Mouse (Mus musculus) embryonic facial prominence, embryonic 15.5 days (tissue): ENCODE data around the gene Serpina3a. TPM values are rescaled to one million over a fixed set of nuclear protein-coding genes. Genes with fewer than 3 reads are reported as not detected.
"Not testable (repeated sequence)": the region's sequence is repeated elsewhere in the genome, so short reads cannot be mapped to it uniquely, and the experiment has no call there.

ENCODE experiments used
- ATAC-seq: fragments of 200-750 bp; cut with Nextera tagmentation; 2 replicates; pipeline ENCODE4 v1.8.0; 2017; ENCODE audit warnings: low read depth, moderate TSS enrichment; ENCODE audit not compliant: insufficient number of reproducible peaks, low FRiP score, low TSS enrichment
- H3K27ac ChIP-seq: fragments of 300-500 bp; sonication (generic); replicated peaks from 2 replicates; pipeline ENCODE4 v1.5.1; 2015; ENCODE audit warnings: mild to moderate bottlenecking, inconsistent platforms
- H3K27me3 ChIP-seq: fragments of 300-500 bp; sonication (generic); 2 replicates; pipeline ENCODE4 v1.6.1; 2015; ENCODE audit warnings: inconsistent platforms
- H3K36me3 ChIP-seq: fragments of 300-500 bp; sonication (generic); 2 replicates; pipeline ENCODE4 v1.6.1; 2015; ENCODE audit warnings: mild to moderate bottlenecking, inconsistent platforms
- H3K4me1 ChIP-seq: fragments of 300-500 bp; sonication (generic); 2 replicates; pipeline ENCODE4 v1.6.1; 2015; ENCODE audit warnings: inconsistent platforms
- H3K4me2 ChIP-seq: fragments of 300-500 bp; sonication (generic); replicated peaks from 2 replicates; pipeline ENCODE4 v1.6.1; 2015; ENCODE audit warnings: mild to moderate bottlenecking, inconsistent platforms
- H3K4me3 ChIP-seq: fragments of 300-500 bp; sonication (generic); replicated peaks from 2 replicates; pipeline ENCODE4 v1.5.1; 2015; ENCODE audit warnings: mild to moderate bottlenecking, inconsistent platforms
- H3K9ac ChIP-seq: fragments of 300-500 bp; sonication (generic); 2 replicates; pipeline ENCODE4 v1.6.1; 2015; ENCODE audit warnings: inconsistent platforms
- H3K9me3 ChIP-seq: fragments of 300-500 bp; sonication (generic); replicated peaks from 2 replicates; pipeline ENCODE4 v1.6.1; 2016; ENCODE audit warnings: inconsistent platforms
- WGBS: fragments of 180-500 bp; shearing (Covaris S2); methylation state at CpG from one replicate; pipeline ENCODE4 v1.1.7; 2015; 5-methylcytosine and 5-hydroxymethylcytosine counted together
- polyA plus RNA-seq: library from polyadenylated mRNA; unstranded; fragments of >200 nt; fragmentation: Nextera tagmentation; extraction: Ambion mirVana; gene quantifications from 2 replicates; pipeline ENCODE4 v1.2.1, GENCODE M21; 2015

The Serpina3a gene
- polyA plus RNA-seq = not detected in 2 replicates

DNA sequence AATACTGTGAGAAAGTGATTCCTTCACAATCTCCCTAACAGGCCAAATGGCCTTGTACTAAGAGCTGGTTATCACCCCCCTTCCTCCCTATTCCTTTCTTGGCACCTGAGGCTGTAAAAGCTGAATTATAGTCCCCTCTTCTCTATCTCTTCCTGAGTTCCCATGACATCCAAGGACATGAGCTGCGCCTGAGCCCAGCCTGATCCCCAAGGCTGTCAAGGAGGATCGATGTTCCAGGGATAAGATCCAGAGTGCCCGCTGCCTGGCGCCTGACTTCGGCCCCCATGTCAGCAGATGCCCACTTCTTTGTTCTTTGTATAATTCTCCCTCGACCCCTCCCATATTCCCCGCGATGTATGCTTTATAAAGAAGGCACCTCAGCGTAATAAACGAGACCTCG is at the start of gene Serpina3a:
TSS of gene Serpina3a (plus strand) at position 392 of the 400 bp plus-strand sequence.
- H3K9ac ChIP-seq, ATAC-seq, H3K9me3 ChIP-seq, H3K27me3 ChIP-seq, H3K36me3 ChIP-seq, H3K4me3 ChIP-seq, H3K27ac ChIP-seq, H3K4me1 ChIP-seq, H3K4me2 ChIP-seq: not testable (repeated sequence)
- WGBS = 92% methylated on average over 11 of the region's 11 CpGs

DNA sequence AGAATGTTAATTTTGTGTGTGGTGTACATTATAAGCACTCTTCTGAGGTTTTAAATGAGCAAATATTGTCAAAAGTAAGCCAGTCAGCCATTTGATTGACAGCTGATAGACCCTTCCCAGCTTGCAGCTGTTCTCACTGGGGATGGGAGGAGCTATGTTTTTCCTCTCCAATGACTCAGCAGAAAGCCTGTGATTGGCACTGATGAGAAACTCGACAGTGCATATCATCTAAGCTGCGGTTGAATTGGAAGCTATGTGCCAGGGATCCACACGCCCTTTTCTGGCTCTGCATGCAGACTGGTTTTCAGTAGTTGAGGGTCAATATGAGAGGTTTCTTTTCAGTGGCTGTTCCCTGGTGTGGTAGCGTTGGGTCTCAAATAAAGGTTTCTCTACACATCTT is 48.0 kb upstream of the Serpina3a start:
- no peak overlapping the region for H3K27ac ChIP-seq

DNA sequence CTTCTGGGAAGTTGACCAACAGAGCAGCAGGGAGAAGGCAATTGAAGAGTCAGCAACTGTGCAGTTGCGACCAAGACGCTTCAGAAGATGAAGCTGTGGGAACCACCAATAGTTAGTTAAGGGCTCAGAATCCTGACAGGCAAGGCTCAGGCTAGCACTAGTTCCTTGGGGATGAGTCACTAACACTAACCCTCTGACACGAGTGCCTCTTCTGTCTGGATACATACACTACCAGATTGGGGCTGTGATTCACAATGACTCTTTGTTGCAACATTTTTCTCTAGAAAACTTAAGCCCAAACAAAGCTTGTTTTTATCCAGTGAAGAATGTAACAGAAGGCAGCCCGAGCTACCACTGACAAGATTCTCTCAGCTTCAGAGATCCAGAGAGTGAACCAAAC is 47.5 kb upstream of the Serpina3a start:
- no peaks in the 10 kb centered on the region for H3K36me3 ChIP-seq
- H3K4me1 ChIP-seq = no peaks in the 10 kb centered on the region
- no peaks in the 10 kb centered on the region for H3K27me3 ChIP-seq
- no peak; the same call in 1 of the 2 replicates for ATAC-seq
- no peak overlapping the region for H3K4me3 ChIP-seq
- WGBS = 66% methylated on average over 4 of the region's 4 CpGs
- no peak overlapping the region for H3K9ac ChIP-seq
- no peak overlapping the region for H3K27ac ChIP-seq
- no peaks in the 10 kb centered on the region for H3K9me3 ChIP-seq
- H3K4me2 ChIP-seq = no peak overlapping the region

More for the DNA sequence above, 48.0 kb upstream of the Serpina3a start:
- Histone ChIP-seq H3K27me3 (no peaks in the 10 kb centered on the region), H3K4me1 (no peaks in the 10 kb centered on the region), H3K36me3 (no peaks in the 10 kb centered on the region), H3K9ac (no peak overlapping the region), H3K4me2 (no peak overlapping the region), H3K9me3 (no peaks in the 10 kb centered on the region), H3K4me3 (no peak overlapping the region)
- ATAC-seq = no peak
- 57% methylated on average over 4 of the region's 4 CpGs for WGBS

DNA sequence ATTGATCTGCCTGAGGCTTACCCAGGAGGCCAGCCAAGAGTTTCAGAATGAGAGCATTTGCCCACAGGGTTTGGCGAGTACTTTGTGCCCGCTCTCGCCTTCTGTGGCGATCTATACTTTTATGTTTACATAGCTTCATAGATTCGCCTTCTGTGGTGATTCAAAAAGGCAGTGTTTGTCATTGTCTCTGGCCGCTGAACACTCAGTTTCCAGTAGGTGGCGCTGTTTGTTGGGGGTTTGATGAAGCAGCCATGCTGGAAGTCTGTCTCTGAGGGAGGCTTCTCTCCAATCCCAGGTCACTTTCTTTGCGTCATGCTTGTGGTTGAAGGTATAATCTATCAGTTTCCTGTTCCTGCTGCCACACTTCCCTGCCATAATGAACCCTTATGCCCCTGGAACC is 46.3 kb upstream of the Serpina3a start:
- no peaks in the 10 kb centered on the region for H3K4me1 ChIP-seq
- H3K27ac ChIP-seq = no peak overlapping the region
- WGBS = 27% methylated on average over 8 of the region's 8 CpGs
- H3K9me3 ChIP-seq = no peaks in the 10 kb centered on the region
- H3K27me3 ChIP-seq = no peaks in the 10 kb centered on the region
- H3K4me3 ChIP-seq = no peak overlapping the region
- no peak for ATAC-seq
- H3K9ac ChIP-seq = no peak overlapping the region
- H3K36me3 ChIP-seq = no peaks in the 10 kb centered on the region
- no peak overlapping the region for H3K4me2 ChIP-seq

DNA sequence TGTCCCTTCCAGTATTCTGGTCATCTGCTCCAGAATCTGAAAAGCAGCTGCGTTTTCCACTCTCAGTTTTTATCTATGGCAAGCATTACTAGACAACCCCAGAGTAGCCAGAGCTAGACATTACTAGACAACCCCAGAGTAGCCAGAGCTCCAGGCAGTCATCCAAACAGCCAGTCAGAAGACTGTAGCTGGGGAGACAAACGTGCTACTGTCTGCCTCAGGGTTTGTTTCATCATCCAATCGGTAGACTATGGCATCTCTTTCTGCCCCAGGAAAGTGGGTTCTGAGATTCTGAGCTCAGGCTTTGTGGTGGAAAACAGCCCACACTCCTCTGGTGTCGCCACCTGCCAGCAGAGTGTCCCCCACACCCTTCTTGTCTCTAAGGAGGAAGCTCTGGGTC is 45.0 kb upstream of the Serpina3a start:
- H3K9me3 ChIP-seq = no peaks in the 10 kb centered on the region
- no peaks in the 10 kb centered on the region for H3K4me1 ChIP-seq
- no peak overlapping the region for H3K4me2 ChIP-seq
- no peak overlapping the region for H3K9ac ChIP-seq
- no peak for ATAC-seq
- no peaks in the 10 kb centered on the region for H3K36me3 ChIP-seq
- peak overlapping the region; percentile 14; the same call in 1 of the 2 replicates for H3K4me3 ChIP-seq
- H3K27me3 ChIP-seq = no peaks in the 10 kb centered on the region
- 27% methylated on average over 4 of the region's 4 CpGs for whole genome bisulfite sequencing
- H3K27ac ChIP-seq = no peak overlapping the region

DNA sequence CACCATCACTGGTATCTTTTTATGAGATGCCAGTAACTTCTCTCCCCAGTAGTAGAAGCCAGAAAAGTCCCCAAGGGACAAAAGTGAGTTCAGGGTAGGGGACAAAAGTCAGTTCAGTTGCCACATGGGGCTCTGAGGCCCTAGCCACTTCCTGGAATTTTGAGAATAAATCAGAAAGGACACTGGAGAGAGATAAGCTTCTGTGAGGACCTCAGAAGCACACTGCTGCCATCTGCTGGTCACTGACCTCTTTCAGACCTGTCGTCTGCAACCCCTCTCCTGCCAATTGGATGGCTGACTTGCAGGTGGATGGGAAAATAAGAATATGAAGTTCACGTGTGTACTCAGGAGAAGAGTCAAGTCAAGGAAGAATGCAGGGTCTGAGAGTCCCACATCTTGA is 42.9 kb upstream of the Serpina3a start:
- WGBS = 6% methylated on average over 2 of the region's 2 CpGs
- ATAC-seq = no peak

DNA sequence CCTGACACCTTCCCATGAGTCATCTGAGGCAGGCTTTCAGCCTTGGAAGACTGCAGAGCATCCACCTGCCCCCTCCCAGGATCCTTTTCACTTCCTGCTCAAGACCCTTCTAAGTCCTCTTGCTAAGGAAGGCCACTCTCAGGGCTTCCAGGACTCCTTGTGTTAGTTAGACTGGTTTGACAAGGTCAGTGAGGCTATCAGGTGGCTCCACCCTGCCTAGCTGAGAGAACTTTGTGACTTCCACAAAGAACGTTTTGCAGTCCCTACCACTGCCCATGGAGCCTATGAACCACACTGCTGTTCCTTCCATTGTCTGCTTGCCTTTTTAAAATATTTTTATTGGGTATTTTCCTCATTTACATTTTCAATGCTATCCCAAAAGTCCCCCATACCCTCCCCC is 40.8 kb upstream of the Serpina3a start:
- H3K9me3 ChIP-seq = no peaks in the 10 kb centered on the region
- no peak overlapping the region for H3K4me2 ChIP-seq
- H3K4me1 ChIP-seq = no peaks in the 10 kb centered on the region
- H3K36me3 ChIP-seq = no peaks in the 10 kb centered on the region
- no peaks in the 10 kb centered on the region for H3K27me3 ChIP-seq
- H3K9ac ChIP-seq = no peak overlapping the region
- H3K4me3 ChIP-seq = no peak overlapping the region
- no peak overlapping the region for H3K27ac ChIP-seq
- WGBS = 27% methylated on average over 1 of the region's 1 CpGs
- ATAC-seq = no peak

More for the DNA sequence above, 42.9 kb upstream of the Serpina3a start:
- Histone ChIP-seq H3K4me2 (no peak overlapping the region), H3K9me3 (no peaks in the 10 kb centered on the region), H3K36me3 (no peaks in the 10 kb centered on the region), H3K9ac (no peak overlapping the region), H3K27ac (no peak overlapping the region), H3K27me3 (no peaks in the 10 kb centered on the region), H3K4me1 (no peaks in the 10 kb centered on the region), H3K4me3 (no peak overlapping the region)

DNA sequence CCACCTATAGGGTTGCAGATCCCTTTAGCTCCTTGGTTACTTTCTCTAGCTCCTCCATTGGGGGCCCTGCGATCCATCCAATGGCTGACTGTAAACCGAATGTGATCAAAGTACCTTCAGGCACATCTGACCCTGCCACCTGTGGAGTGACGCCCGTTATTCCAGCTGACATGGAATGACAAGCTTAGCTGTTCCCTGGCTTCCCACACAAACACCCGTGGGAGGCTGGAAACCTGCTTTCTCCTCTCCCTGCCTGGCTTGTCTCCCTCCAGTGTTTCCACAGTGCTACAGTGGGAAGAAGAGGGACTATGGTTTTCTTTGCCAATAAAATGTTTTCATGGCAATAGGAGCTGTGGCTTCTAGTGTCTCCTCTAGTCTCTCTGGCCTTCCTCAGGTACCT is 40.2 kb upstream of the Serpina3a start:
- H3K27me3 ChIP-seq = no peaks in the 10 kb centered on the region
- no peaks in the 10 kb centered on the region for H3K4me1 ChIP-seq
- no peak for ATAC-seq
- no peak overlapping the region for H3K4me3 ChIP-seq
- H3K4me2 ChIP-seq = no peak overlapping the region
- H3K36me3 ChIP-seq = no peaks in the 10 kb centered on the region
- no peak overlapping the region for H3K9ac ChIP-seq
- H3K27ac ChIP-seq = no peak overlapping the region
- H3K9me3 ChIP-seq = no peaks in the 10 kb centered on the region
- WGBS = 58% methylated on average over 5 of the region's 5 CpGs

DNA sequence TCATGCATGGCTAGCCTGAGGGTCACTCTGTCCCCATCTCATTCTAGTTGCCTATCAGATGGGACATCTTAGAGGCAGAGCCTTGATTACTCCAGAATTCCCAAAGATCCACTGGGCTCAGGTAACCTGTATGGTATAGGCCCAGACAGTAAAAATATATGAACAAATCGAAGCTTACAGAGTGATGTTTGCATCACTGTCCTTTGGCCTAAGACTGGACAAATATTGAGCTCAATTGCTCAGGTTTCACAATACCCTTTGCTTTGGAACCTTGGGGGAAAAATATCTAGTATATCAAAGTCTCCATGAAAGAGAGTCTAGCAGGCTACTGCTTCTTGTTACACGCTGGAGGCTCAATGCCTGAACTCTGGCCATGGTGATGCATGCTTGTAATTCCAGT is 22.4 kb upstream of the Serpina3a start:
- Histone ChIP-seq H3K27me3 (no peaks in the 10 kb centered on the region), H3K4me3 (no peak overlapping the region), H3K4me2 (no peak overlapping the region), H3K27ac (no peak overlapping the region), H3K9ac (no peak overlapping the region), H3K9me3 (no peaks in the 10 kb centered on the region), H3K36me3 (no peaks in the 10 kb centered on the region), H3K4me1 (no peaks in the 10 kb centered on the region)
- no peak for ATAC-seq
- 67% methylated on average over 2 of the region's 2 CpGs for WGBS

DNA sequence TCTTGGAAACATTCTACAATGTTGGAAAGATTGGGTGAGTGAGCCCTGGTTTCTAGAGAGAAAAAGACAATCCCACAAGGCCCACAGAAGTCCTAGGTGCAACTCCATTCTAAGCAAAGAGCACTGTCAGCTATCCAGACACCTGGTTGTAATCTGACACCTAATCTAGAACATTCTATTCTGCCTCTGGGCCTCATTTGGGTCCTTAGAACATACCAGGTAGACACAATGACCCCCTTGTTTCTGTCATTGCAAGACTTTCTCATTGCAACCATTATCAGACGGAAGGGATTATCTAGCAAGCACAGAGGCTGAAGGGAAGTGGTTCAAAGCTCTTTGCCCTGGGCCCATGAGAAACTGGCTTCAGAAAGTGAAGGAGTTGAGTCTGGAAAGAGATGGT is 21.2 kb upstream of the Serpina3a start:
- Histone ChIP-seq H3K27ac (no peak overlapping the region), H3K36me3 (no peaks in the 10 kb centered on the region), H3K27me3 (no peaks in the 10 kb centered on the region), H3K9ac (no peak overlapping the region), H3K4me1 (no peaks in the 10 kb centered on the region), H3K4me3 (no peak overlapping the region), H3K4me2 (no peak overlapping the region), H3K9me3 (no peaks in the 10 kb centered on the region)
- 68% methylated on average over 1 of the region's 1 CpGs for WGBS
- ATAC-seq = no peak

DNA sequence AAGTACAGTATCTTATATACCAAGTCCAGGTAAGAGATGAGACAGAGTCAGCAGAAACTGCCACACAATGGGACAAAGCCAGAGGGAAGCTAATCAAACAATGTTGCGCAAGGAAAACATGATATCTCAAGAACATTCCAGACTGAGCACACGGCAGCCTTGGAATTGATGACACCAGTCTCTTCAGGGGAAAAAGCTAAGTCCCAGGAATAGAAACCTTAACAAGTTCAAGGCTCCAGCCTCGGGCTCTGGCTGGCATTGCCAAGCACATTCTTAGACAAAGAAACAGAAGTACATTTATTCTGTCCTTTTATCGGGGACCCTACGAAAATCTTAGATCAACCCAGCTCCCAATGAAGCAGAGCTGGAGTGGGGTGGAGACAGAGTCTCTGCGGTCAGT is 11.8 kb upstream of the Serpina3a start, which contains the start of gene Serpina5:
TSS of gene Serpina5 (plus strand) at position 346 of the 400 bp plus-strand sequence.
- H3K4me3 ChIP-seq = no peak within 1 kb of the TSS
- WGBS = 85% methylated on average over 6 of the region's 6 CpGs
- H3K9ac ChIP-seq = no peak within 1 kb of the TSS
- no peak within 1 kb of the TSS for H3K27ac ChIP-seq
- H3K27me3 ChIP-seq = no peaks in the 10 kb centered on the region
- ATAC-seq = no peak
- H3K4me2 ChIP-seq = no peak within 1 kb of the TSS
- H3K4me1 ChIP-seq = no peaks in the 10 kb centered on the region
- H3K9me3 ChIP-seq = no peaks in the 10 kb centered on the region
- no peaks in the 10 kb centered on the region for H3K36me3 ChIP-seq

DNA sequence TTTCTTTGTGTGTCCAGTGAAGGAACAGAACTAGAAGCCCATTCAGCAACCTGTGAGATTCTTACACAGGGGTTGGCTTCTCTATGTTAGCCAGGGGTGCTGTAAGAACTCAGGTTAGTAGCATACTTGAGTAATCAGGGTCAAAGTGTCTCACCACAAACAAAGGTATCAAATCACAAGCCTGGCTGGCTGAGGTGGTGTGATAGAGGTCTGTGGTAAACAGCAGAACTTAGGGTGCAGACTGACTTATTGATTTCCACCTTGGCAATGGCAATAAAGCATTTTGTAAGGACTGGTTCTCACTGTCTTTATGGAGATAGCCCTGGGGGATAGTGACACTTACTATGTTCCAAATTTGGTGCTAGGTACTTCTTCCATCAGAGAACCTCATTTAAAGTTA is 6.7 kb upstream of the Serpina3a start:
- Histone ChIP-seq H3K27ac (no peak overlapping the region), H3K9me3 (no peaks in the 10 kb centered on the region), H3K4me2 (no peak overlapping the region), H3K4me1 (no peaks in the 10 kb centered on the region), H3K9ac (no peak overlapping the region), H3K36me3 (no peaks in the 10 kb centered on the region), H3K27me3 (no peaks in the 10 kb centered on the region), H3K4me3 (no peak overlapping the region)
- ATAC-seq = no peak
